Mouse (Mus musculus) layer of hippocampus, adult 8-10 months (tissue): ENCODE results near the gene Hadh. TPM values are rescaled to one million over a fixed set of nuclear protein-coding genes. Genes with fewer than 3 reads are reported as not detected.

Experiments
- DNase-seq, 2 experiments: peaks; one replicate each; pipeline ENCODE4 v3.0.0; 2022; ENCODE audit warnings: low spot score in 2 of 2
- total RNA-seq, 4 experiments: library from RNA; stranded (reverse); gene quantifications; 2 replicates each; pipeline ENCODE4 v1.2.4; 2022

The Hadh gene
- total RNA-seq, 4 experiments from 2014 or later = 19.1 to 28.0 (median 24.6) TPM

GRCm38 (mm10) chr3:131271157-131271556 is 744 bp downstream of the Hadh start:
- DNase-seq = no peak

GRCm38 (mm10) chr3:131270381-131270780 is 1.5 kb downstream of the Hadh start:
- DNase-seq = no peak

DNA sequence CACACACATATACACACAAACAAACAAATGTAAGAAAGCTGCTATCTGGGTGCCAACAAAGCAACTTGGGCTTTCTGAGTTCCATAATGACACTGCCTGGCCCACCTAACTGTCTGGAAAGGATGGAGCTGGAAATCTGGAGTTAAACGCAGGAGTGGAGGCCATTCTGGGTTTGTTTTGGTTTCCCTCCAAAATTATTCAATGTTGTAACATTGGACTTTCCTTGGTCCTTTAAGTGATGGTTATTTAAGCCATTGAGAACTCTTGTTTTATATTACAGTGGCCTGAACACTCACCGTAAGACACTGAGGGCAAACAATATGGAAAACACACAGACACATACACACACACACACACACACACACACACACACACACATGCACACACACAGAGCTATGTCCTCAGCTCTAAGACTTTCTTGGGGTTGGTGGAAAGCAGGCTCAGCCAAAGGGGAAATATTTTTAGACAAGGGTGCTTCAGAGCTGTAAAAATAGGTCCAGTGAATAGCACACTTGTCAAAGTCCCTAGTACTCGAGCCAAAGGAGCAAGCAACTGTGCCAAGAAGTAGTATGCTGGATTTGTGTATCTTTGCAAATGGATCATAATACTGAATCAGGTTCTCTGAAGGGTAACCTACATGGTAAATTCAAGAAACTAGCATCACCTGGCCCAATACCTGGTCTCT is 5.4 kb downstream of the Hadh start:
- no peak for DNase-seq

DNA sequence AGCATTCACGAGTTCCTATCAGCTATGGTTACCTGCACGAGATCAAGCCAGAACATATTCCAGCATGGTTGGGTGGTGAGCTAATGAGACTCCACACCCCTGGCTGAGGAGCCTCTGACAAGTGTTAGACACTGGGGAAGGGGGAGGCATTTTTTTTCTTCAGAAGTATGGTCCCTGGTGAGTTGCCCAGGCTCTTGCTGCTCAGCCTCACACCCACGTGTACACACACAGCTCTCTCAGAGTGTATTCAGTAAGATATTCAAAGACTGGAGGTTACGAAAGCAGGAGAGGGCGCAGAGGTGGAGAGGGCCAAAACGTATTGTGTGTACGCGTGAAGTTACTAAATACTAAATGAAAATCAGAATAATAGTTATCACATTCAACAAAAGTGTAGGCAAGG is 6.4 kb downstream of the Hadh start:
- no peak for DNase-seq

DNA sequence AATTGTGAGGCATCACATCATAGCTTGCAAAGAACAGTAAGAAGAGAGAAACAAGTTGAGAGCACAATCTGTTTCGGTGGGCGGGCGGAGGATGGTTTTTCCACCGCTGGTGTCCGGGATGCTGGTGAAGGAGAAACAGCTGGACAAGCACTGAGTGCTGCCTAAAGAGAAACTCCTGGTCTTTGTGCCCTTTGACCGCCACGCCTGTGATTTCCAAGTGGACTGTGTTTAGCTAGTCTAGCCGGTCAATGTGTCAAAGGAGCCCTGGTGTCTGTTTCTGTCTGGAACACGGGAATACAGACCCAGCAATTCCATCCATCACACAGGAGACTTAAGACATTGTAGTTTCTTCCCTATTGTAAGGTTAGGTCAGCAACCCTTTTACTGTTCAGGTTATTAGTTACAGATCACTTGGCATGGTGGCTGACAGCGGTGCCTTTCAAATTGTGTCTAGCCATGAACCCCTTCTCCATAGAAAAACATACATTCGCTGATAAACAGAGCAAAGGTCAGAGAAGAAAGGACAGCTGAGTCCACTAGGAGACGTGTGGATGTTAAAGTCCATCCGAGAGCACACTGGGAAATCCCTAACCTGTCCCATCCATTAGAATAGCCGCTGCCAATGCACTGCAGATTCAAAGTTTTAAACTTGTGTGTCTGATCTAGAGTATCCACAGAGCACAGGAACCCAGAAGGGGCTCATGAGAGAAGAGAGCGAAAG is 8.0 kb downstream of the Hadh start:
- DNase-seq = no peak

DNA sequence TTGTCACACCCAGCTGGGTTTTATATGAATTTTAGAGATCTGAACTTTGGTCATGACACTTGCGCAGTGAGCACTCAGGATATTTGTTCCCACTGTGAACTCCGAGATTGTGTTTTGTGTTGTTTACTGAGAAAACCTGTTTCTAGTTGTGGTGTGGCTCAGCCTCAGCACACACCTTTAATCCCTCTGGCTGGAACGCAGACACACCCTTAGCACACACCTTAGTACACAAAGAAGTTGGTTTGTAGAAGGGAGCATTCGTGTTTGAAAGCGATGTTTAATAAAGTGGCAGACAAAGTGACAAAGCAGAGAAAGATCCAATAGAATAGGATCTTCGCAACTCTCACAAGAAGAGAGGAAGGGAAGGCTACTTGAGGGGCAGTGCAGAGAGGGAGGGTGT is 11.5 kb downstream of the Hadh start:
- DNase-seq = no peak

GRCm38 (mm10) chr3:131259392-131259965 is 12.4 kb downstream of the Hadh start:
- DNase-seq = no peak

DNA sequence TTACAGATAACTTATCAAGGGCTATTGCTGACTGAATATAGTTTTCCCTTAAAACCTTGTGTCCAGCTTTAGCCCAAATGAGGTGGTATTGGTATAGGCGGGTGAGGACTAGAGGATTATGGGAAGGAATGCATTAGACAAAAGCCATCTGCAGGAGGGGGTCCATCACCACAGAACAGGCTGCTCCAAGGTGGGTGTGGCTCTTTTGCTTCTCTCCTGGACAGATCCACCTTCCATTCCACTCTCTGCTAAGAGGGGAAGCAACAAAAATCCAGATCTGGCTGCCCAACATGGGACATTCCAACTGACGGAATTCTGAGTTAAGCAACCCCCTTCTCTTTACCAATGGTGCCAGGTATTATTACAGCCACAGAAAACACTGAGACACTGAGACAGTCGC is 13.0 kb downstream of the Hadh start:
- DNase-seq = no peak

GRCm38 (mm10) chr3:131255399-131255981 is 16.4 kb downstream of the Hadh start:
- DNase-seq = no peak

DNA sequence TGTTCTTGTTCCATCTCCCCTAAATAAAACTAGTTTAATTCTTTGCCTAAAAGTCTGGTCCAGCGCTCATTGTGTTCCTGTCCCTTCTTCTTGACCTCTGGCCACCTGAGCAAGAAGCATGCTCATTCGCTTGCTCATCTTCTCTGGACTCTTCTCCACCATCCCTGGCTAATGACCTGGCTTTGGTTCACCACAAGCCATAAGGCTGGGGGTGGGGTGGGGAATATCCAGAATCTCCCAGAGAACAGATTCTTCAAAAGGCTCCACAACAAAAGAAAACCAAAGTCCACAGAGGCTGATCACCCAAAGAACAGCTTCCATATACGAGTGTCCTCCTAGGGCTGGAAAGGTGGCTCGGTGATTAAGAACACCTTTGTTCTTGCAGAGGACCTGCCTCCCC is 16.9 kb downstream of the Hadh start:
- DNase-seq = no peak

DNA sequence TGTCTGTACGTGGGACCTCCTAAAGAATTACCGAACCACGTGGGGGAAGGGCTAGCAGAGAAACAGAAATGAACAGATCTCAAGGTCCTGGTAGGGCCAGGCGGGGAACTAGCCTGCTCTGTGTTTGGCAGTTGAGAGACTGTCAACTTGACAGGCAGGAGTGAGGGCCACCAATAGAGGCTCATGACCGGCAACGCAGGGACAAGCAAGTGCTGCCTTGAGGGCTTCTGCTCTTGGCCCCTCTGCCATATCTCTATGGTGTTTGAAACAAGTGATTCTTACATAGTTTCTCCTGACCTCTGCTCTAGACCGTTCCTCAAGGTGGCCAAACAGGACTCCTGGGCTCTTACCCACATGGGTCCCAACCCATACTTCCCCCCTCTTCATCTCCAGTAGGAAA is 20.3 kb downstream of the Hadh start:
- no peak for DNase-seq

- no peak for DNase-seq
Observed at GRCm38 (mm10) chr3:131250978-131251377, 20.9 kb downstream of the Hadh start.

- no peak for DNase-seq
Observed at GRCm38 (mm10) chr3:131250283-131250682, 21.6 kb downstream of the Hadh start.

DNA sequence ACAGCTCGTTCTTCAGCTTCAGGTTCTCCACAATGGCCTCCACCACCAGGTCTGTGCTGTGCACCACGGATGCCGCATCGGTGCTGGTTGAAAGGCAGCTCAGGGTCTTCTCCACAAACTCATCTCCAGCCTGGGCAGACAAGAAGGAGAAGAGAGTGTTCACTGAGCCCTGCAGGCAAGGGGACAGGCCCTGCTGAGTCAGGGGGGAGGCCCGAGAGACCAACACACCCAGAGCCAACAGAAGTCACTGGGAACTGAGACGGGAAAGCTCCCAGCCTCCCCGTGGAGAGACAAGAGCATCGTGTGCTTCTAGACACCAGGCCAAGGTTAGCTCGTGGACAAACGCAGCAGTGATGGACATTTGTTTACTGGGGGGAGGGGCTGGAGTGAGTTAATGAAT is 23.5 kb downstream of the Hadh start:
- DNase-seq = no peak

- DNase-seq = no peak
Observed at GRCm38 (mm10) chr3:131247851-131248250, 24.1 kb downstream of the Hadh start.

DNA sequence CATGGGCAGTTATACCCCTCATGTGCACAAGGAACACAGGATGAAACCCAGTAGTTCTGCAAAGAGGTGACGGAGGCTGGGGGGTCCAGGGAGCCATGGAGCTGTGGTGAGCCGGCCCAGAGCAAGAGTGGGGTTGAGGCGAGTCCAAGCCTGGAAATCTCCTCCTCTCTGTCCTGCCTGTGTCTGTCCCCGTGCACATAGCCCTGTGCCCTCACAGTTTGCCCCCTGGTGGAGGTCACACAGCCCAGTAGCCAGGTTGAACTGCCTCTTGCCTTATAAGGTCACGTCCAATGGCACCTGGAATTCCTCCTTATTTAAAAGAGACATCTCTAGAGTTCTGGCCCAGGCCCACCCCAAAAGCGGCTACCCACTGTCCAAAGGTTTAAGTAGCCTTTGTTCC is 24.5 kb downstream of the Hadh start:
- no peak for DNase-seq

- no peak for DNase-seq
Observed at GRCm38 (mm10) chr3:131246579-131247046, 25.3 kb downstream of the Hadh start.

- peak; percentile 44 to 59 for DNase-seq
Observed at GRCm38 (mm10) chr3:131245766-131246578, 25.9 kb downstream of the Hadh start.

DNA sequence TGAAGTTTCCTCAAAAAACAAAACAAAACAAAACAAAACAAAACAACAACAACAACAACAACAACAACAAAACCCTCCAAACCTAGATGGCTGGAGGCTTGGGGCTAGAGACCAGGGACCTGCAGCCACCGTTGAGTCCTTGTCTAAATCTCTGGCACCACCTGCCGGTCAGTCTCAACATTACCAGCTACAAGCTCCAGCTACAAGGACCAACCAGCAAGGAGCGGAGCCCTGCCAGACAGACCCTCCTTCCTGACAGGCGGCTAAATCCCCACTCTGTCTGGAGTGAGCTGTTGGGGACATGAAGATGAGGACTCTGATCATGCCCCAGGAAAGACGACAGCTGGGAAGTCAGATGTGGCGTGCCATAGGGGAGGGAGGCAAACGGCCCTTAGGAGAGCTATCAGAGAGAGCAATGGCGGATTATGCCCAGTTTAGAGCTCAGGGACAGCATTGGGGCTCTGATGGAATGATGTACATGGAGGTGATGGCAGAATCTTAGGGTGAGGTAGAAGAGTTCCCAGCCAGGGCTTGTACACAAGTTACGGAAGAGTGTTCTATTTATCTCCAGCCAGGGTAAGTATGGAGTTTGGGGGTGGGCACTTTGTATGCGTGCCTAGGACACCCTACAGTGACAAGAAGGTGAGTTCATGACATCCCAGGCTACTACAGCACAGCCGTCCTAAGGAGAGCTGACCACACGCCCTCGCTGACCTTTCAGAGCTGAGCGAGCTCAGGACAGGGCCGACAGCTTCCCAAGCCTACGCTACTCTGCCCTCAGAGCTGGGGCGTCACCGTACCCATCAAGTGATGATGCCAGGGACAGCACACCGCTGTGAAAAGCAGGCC is 33.9 kb downstream of the Hadh start:
- peak; percentile 46 to 75 for DNase-seq

DNA sequence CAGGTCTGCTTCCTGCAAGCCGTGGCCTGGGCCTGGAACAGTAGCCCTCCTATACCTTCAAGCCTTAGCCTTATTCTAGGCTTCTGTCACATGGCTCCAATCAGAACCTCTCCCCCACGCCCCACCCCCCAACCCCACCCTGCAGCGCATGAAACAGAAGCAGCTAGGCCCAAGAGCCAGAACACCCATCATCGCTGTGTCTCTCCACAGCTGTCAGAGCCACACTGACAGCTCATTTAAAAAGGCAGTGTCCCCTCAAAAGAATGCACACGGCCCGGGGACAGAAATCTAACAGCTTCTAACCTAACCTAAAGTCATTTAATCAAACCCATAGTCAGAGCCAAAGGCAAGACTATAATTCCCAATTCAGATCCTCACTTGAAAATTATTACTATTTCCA is 34.8 kb downstream of the Hadh start:
- no peak for DNase-seq
